Comparison of ENCODE assay signal across 32 mouse cellular contexts in the genomic region with DNA sequence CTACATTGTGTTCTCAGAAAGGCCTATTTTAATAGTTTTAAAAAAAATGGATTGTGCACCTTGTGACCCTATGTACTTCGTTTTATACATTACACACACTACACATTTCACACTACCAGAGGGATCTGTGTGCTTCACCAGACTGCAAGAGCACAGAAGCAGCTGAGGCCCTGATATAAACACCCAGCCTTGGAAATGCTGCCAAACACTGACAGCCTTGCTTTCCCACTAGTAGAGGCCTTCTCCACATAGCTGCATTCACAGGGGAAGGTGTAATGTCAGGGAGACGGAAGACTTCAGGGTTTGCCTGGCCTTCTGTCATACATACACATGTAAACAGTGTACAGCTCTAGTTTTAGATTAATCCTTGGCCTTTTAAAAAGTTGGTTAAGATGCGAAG. TPM values are rescaled to one million over a fixed set of nuclear protein-coding genes. Genes with fewer than 3 reads are reported as not detected.
"Had no signal": no experiment of that assay in that cellular context is flagged by ENCODE, and none has a peak within 500 bp of the region (broad histone marks: within the 10 kb centered on the region; RNA-seq: fewer than 3 reads in every experiment).

No protein-coding gene starts in this region.

- ATAC-seq: liver, postnatal 0 days; midbrain, embryonic 13.5 days; midbrain, embryonic 16.5 days had no signal

- H3K4me2 ChIP-seq: limb, embryonic 12.5 days; limb, embryonic 15.5 days; liver, embryonic 11.5 days; lung, embryonic 15.5 days; midbrain, embryonic 13.5 days; neural tube, embryonic 13.5 days had no signal

- H3K27me3 ChIP-seq: limb, embryonic 12.5 days; limb, embryonic 15.5 days; lung, embryonic 15.5 days; neural tube, embryonic 13.5 days had no signal

- H3K27ac ChIP-seq: limb, embryonic 12.5 days; limb, embryonic 15.5 days; liver, embryonic 14.5 days; lung, embryonic 15.5 days; midbrain, embryonic 10.5 days; midbrain, embryonic 13.5 days; neural tube, embryonic 13.5 days had no signal

- DNase-seq: kidney, adult 9 months; kidney, postnatal 14 days; kidney, postnatal 4 days; left cerebral cortex, postnatal 4 days; liver, postnatal 0 days; lung, postnatal 36 days; retina, postnatal 1 day; right cerebral cortex, postnatal 25 days; spleen, adult 18-20 months; thymus, adult 18-20 months; thymus, postnatal 36 days had no signal

- H3K4me3 ChIP-seq: limb, embryonic 12.5 days; limb, embryonic 15.5 days; lung, embryonic 15.5 days; megakaryocyte, embryonic 14.5 days; midbrain, embryonic 10.5 days; midbrain, embryonic 13.5 days; myocyte; neural tube, embryonic 13.5 days had no signal

- H3K36me3 ChIP-seq: limb, embryonic 12.5 days; limb, embryonic 15.5 days; lung, embryonic 15.5 days; midbrain, embryonic 10.5 days; neural tube, embryonic 13.5 days had no signal

- H3K9me3 ChIP-seq: limb, embryonic 12.5 days; limb, embryonic 15.5 days; lung, embryonic 15.5 days; megakaryocyte, embryonic 14.5 days; midbrain, embryonic 10.5 days; midbrain, embryonic 13.5 days; neural tube, embryonic 13.5 days had no signal

- H3K9ac ChIP-seq: limb, embryonic 12.5 days; limb, embryonic 15.5 days; liver, embryonic 14.5 days; liver, postnatal 0 days; lung, embryonic 15.5 days; midbrain, embryonic 13.5 days; neural tube, embryonic 13.5 days had no signal

RNA-seq across cellular contexts. Expression of gene Timp4, which starts 3.2 kb away (rescaled TPM):
- total RNA-seq: monocyte, adult 5-6 weeks; neutrophil, adult 5-6 weeks had no signal
- polyA plus RNA-seq: liver, embryonic 14.5 days; liver, postnatal 0 days had no signal

RNA-seq across cellular contexts. Expression of gene Gm17482, which starts 28.0 kb away (rescaled TPM):
- total RNA-seq: layer of hippocampus, adult 18-20 months; layer of hippocampus, postnatal 14 days; left cerebral cortex, adult 8-10 months; left cerebral cortex, postnatal 14 days; left cerebral cortex, postnatal 4 days; monocyte, adult 5-6 weeks; neutrophil, adult 5-6 weeks had no signal
- polyA plus RNA-seq: kidney, embryonic 16.5 days; limb, embryonic 12.5 days; limb, embryonic 15.5 days; liver, embryonic 11.5 days; liver, embryonic 14.5 days; liver, postnatal 0 days; lung, embryonic 15.5 days; midbrain, embryonic 10.5 days; midbrain, embryonic 13.5 days; midbrain, embryonic 16.5 days; myocyte; neural tube, embryonic 13.5 days; stomach, embryonic 16.5 days; testis, adult 2 months; urinary bladder, adult 2 months had no signal
